Mouse (Mus musculus) ES-Bruce4 (cell line): ENCODE data around the gene Exoc3l. TPM values are rescaled to one million over a fixed set of nuclear protein-coding genes. Genes with fewer than 3 reads are reported as not detected.

Source experiments
- H3K27ac ChIP-seq: 2 replicates; pipeline ENCODE4 v1.5.1; 2012; ENCODE audit warnings: low read length, inconsistent platforms; ENCODE audit not compliant: insufficient read depth
- H3K27me3 ChIP-seq: 2 replicates; pipeline ENCODE4 v1.6.1; 2012; ENCODE audit warnings: mild to moderate bottlenecking, low read length, inconsistent platforms; ENCODE audit not compliant: control insufficient read depth, poor library complexity, insufficient read depth, severe bottlenecking
- H3K36me3 ChIP-seq: 2 replicates; pipeline ENCODE4 v1.6.1; 2012; ENCODE audit warnings: inconsistent platforms, mild to moderate bottlenecking, low read length, moderate library complexity; ENCODE audit not compliant: control insufficient read depth, poor library complexity, insufficient read depth, severe bottlenecking
- H3K4me1 ChIP-seq: one replicate; pipeline ENCODE4 v1.8.1; 2011; ENCODE audit warnings: low read length; ENCODE audit not compliant: control insufficient read depth, insufficient read depth
- H3K4me3 ChIP-seq: 2 replicates; pipeline ENCODE4 v1.5.1; 2011; ENCODE audit warnings: low read depth, mild to moderate bottlenecking, low read length
- H3K9ac ChIP-seq: 2 replicates; pipeline ENCODE4 v1.6.1; 2012; ENCODE audit warnings: low read depth, mild to moderate bottlenecking, inconsistent platforms; ENCODE audit not compliant: poor library complexity, severe bottlenecking
- H3K9me3 ChIP-seq: replicated peaks from 2 replicates; pipeline ENCODE4 v1.6.1; 2012; ENCODE audit warnings: mild to moderate bottlenecking, low read length, inconsistent platforms; ENCODE audit not compliant: control insufficient read depth, poor library complexity, insufficient read depth, severe bottlenecking
- CTCF ChIP-seq: IDR thresholded peaks from one replicate; pipeline ENCODE4 v1.8.1; 2011; ENCODE audit warnings: low read depth, low read length
- EP300 ChIP-seq: IDR thresholded peaks from 2 replicates; pipeline ENCODE4 v1.6.1; 2011; ENCODE audit warnings: low read depth, low read length; ENCODE audit not compliant: insufficient read depth
- POLR2A ChIP-seq: IDR thresholded peaks from one replicate; pipeline ENCODE4 v1.8.1; 2011; ENCODE audit warnings: low read length; ENCODE audit not compliant: insufficient read depth
- polyA plus RNA-seq: library from polyadenylated mRNA; stranded (reverse); fragments of >200 nt; gene quantifications from 2 replicates; pipeline ENCODE4 v1.2.4, GENCODE M21; 2011; ENCODE audit warnings: low read depth; ENCODE audit not compliant: missing spikeins, insufficient read depth, insufficient read length

The Exoc3l gene
- polyA plus RNA-seq, 1 experiment = 2.3 TPM

DNA sequence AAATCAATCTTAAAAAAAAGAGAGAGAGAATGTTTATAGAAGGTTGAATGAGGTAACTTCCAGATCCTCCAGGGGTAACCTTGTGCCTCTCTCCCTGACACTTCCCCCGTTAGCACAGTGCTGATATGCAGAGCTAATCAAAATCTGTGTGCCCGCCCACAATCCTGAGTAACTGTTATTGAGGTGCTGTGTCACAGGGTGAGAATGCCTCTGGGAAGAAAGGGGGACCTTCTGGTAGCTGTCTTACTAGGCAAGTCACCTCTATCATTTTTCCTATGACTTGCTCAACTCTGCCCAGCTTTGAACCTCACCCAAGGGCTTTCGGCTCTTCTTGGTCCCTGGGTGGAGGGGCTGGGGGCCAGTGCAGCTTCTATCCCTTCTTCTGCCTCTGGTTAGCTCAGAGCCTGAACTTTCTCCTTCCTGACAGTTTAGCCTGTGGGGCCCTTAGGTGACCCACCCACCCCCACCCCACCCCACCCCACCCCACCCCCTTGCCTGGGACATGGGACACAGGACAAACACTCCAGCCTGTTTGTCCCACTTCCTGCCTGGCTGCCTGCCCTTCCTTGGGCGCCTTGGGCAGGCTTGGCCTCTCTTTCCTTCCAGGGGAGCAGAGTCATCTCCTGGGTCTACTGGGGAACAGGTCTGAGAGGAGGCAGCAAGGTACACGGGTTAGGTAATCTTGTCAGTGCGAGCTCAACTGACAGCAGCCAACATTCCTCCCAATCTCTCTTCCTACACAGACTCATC, 44.2 kb upstream of the Exoc3l start:
- no peaks in the 10 kb centered on the region for H3K27me3 ChIP-seq
- H3K9me3 ChIP-seq = no peaks in the 10 kb centered on the region
- no peaks in the 10 kb centered on the region; the same call in 1 of the 2 replicates for H3K36me3 ChIP-seq
- no peak overlapping the region for H3K27ac ChIP-seq
- no peak for TF ChIP-seq CTCF
- TF ChIP-seq POLR2A = no peak
- H3K4me3 ChIP-seq = no peak overlapping the region
- no peak overlapping the region for H3K9ac ChIP-seq
- peaks cover 8% of the 10 kb centered on the region for H3K4me1 ChIP-seq

DNA sequence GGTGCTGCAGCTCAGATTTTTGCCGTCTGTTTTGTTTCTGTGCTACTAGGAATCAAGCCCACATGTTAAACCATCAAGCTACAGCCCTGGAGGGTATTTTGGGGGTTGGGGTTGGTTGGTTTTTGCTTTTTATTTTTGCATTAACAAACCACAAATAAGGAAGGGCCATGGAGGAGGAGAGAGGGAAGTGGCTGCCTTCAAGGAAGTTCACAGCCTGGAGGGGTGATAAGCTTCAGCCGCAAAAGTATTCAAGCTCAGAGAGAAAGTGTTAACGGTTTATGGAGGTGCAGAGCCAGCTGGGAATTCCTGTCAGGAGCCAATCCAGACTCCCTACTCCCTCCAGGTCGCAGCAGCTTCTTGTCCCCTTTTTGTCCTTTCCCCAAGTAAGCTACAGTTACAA, 43.1 kb upstream of the Exoc3l start:
- TF ChIP-seq POLR2A (no peak), EP300 (no peak), CTCF (no peak)
- Histone ChIP-seq H3K4me3 (no peak overlapping the region), H3K4me1 (peaks cover 8% of the 10 kb centered on the region), H3K9ac (no peak overlapping the region), H3K9me3 (no peaks in the 10 kb centered on the region), H3K27me3 (no peaks in the 10 kb centered on the region), H3K27ac (no peak overlapping the region), H3K36me3 (peaks cover 4% of the 10 kb centered on the region)

DNA sequence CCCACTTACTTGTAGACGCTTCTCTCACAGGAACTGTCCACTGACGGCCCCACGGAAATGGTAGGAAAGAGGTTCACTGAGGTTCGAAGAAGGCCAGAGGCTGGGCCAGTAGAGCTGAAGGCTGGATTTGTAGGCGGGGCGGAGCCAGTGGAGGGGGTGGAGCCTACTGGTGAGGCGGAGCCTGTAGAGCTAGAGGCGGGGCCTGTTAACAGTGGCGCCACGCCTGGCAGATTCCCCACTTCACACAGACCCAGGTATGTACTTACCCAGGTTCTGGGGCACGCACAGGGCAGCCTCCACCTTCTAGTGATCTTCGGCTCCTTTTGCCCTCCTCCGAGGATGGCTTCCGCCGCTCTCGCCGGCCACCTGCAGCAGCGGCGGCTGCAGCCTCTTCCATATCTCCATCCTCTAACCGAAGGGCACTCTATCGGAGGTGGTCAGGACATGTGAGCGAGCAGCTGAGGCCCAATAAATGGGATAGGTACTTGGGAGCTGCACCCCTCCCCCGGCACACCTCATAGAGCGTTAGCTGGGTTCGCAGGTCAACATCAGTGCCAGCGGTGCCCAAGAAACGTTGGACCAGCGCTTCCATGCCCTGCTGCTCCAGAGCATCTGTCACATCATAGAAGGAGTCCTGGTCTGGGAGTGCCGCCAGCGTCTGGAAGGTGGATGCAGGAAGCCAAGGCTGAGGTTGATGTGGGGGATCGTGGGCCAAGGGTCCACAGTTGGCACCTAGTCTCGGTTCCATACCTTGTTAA, 40.7 kb upstream of the Exoc3l start:
- Histone ChIP-seq H3K27ac (no peak overlapping the region), H3K9me3 (no peaks in the 10 kb centered on the region), H3K4me1 (peaks cover 5% of the 10 kb centered on the region), H3K4me3 (peak overlapping the region; percentile 50), H3K9ac (peak overlapping the region; percentile 11; the same call in 1 of the 2 replicates), H3K36me3 (peaks cover 7% of the 10 kb centered on the region), H3K27me3 (no peaks in the 10 kb centered on the region)
- no peak for TF ChIP-seq CTCF
- TF ChIP-seq EP300 = no peak
- no peak for TF ChIP-seq POLR2A

DNA sequence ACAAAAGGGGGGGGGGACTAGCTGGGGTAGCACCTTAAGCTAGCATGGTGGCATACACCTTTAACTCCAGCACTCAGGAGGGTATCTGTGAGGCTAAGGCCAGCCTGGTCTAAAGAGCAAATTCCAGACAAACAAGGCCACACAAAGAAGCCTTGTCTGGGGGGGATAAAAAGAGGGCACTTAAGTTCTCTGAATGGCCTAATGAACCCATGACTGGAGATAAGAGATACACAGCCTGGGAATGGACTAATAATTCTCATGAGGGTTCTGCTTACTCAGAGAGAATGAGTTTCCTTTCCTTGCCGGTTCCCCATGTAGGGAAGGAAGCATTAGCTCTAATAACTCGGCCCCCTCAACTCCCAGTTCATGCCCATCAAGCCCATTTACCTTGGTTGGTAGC, 36.6 kb upstream of the Exoc3l start:
- H3K4me3 ChIP-seq = no peak overlapping the region
- no peak overlapping the region for H3K9ac ChIP-seq
- peaks cover 35% of the 10 kb centered on the region for H3K36me3 ChIP-seq
- no peak overlapping the region for H3K27ac ChIP-seq
- no peak for TF ChIP-seq POLR2A
- no peaks in the 10 kb centered on the region for H3K27me3 ChIP-seq
- no peaks in the 10 kb centered on the region for H3K9me3 ChIP-seq
- H3K4me1 ChIP-seq = peaks cover 1% of the 10 kb centered on the region

DNA sequence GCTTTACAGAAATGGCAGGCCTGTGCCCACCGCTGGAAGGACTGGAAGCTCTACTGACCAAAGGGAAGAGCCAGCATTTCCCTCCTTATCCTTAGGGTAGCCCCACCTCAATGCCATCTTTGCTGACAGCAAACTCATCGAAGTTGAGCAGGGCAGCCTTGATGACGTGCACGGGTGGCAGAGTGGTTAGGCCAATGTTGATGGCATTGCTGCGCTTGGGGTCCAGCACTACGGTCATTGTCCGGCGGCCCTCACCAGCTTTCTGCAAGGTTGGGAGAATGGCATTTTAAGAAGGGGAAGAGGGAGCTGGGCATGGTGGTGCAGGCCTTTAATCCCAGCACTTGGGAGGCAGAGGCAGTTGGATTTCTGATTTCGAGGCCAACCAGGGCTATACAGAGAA, 36.0 kb upstream of the Exoc3l start:
- Histone ChIP-seq H3K36me3 (peaks cover 35% of the 10 kb centered on the region), H3K27ac (no peak overlapping the region), H3K4me3 (no peak overlapping the region), H3K27me3 (no peaks in the 10 kb centered on the region), H3K9me3 (no peaks in the 10 kb centered on the region), H3K4me1 (peaks cover 3% of the 10 kb centered on the region), H3K9ac (no peak overlapping the region)
- TF ChIP-seq EP300 (no peak), POLR2A (no peak), CTCF (no peak)

DNA sequence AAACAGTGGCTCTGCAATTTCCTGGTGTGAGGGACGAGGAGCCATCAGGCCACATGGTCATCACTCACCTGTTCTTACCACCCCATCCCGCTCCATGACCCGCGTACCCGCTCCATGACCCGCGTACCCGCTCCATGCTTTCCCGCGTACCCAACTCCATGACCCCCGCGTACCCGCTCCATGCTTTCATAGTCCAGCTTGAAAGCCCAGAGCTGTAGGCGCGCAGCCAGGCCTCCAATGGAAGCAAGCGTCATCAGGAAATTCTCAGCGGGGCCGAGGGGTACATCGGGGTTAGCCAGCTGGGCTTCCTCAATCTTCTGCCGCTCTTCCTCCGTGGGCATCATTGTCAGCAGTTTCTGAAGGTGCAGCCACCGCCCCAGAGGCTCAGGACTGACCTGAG, 35.6 kb upstream of the Exoc3l start:
- H3K27ac ChIP-seq = no peak overlapping the region
- TF ChIP-seq EP300 (no peak), POLR2A (no peak), CTCF (no peak)
- H3K36me3 ChIP-seq = peaks cover 35% of the 10 kb centered on the region
- H3K9ac ChIP-seq = no peak overlapping the region
- H3K27me3 ChIP-seq = no peaks in the 10 kb centered on the region
- H3K4me1 ChIP-seq = peaks cover 3% of the 10 kb centered on the region
- H3K4me3 ChIP-seq = no peak overlapping the region
- no peaks in the 10 kb centered on the region for H3K9me3 ChIP-seq
